Mouse (Mus musculus): Measurements from ENCODE around the gene Wsb2. TPM values are rescaled to one million over a fixed set of nuclear protein-coding genes. Genes with fewer than 3 reads are reported as not detected.
"Not testable (repeated sequence)": the region's sequence is repeated elsewhere in the genome, so short reads cannot be mapped to it uniquely, and the experiment has no call there.

Wsb2 gene
- polyA plus RNA-seq, 1 experiment from 2014 or later = 213 TPM

- Histone ChIP-seq H3K27me3 (no peaks in the 10 kb centered on the region), H3K4me2 (replicated peaks) (no peak overlapping the region), H3K4me1 (no peaks in the 10 kb centered on the region), H3K27ac (replicated peaks) (no peak overlapping the region), H3K9ac (replicated peaks) (no peak overlapping the region), H3K36me3 (no peaks in the 10 kb centered on the region), H3K4me3 (no peak overlapping the region), H3K9me3 (no peaks in the 10 kb centered on the region)
- ATAC-seq (replicated peaks) = no peak
- WGBS = 89% methylated on average over 6 of the region's 6 CpGs
Observed at GRCm38 (mm10) chr5:117341896-117342295, 15.2 kb upstream of the Wsb2 start.

GRCm38 (mm10) chr5:117344496-117344895, 12.6 kb upstream of the Wsb2 start:
- H3K27ac ChIP-seq (replicated peaks); H3K36me3 ChIP-seq; ATAC-seq (replicated peaks); H3K9ac ChIP-seq (replicated peaks); H3K4me2 ChIP-seq (replicated peaks); H3K4me3 ChIP-seq; H3K9me3 ChIP-seq; H3K27me3 ChIP-seq; H3K4me1 ChIP-seq: not testable (repeated sequence)
- 89% methylated on average over 5 of the region's 5 CpGs for WGBS

GRCm38 (mm10) chr5:117345432-117345976, 11.6 kb upstream of the Wsb2 start:
- H3K9me3 ChIP-seq = no peaks in the 10 kb centered on the region
- no peak for ATAC-seq (replicated peaks)
- WGBS = 80% methylated on average over 5 of the region's 5 CpGs
- H3K4me3 ChIP-seq = no peak overlapping the region
- H3K4me1 ChIP-seq = no peaks in the 10 kb centered on the region
- no peaks in the 10 kb centered on the region for H3K27me3 ChIP-seq
- no peak overlapping the region for H3K4me2 ChIP-seq (replicated peaks)
- no peak overlapping the region for H3K9ac ChIP-seq (replicated peaks)
- H3K27ac ChIP-seq (replicated peaks) = no peak overlapping the region
- H3K36me3 ChIP-seq = no peaks in the 10 kb centered on the region

GRCm38 (mm10) chr5:117346281-117346680, 10.8 kb upstream of the Wsb2 start:
- H3K27me3 ChIP-seq = no peaks in the 10 kb centered on the region
- H3K4me1 ChIP-seq = no peaks in the 10 kb centered on the region
- WGBS = 71% methylated on average over 3 of the region's 3 CpGs

GRCm38 (mm10) chr5:117347011-117347410, 10.1 kb upstream of the Wsb2 start:
- no peaks in the 10 kb centered on the region for H3K4me1 ChIP-seq
- H3K27me3 ChIP-seq = no peaks in the 10 kb centered on the region
- ATAC-seq (replicated peaks) = no peak
- 86% methylated on average over 5 of the region's 5 CpGs for WGBS
- no peak overlapping the region for H3K4me2 ChIP-seq (replicated peaks)
- H3K36me3 ChIP-seq = no peaks in the 10 kb centered on the region
- no peaks in the 10 kb centered on the region for H3K9me3 ChIP-seq
- no peak overlapping the region for H3K9ac ChIP-seq (replicated peaks)
- no peak overlapping the region for H3K4me3 ChIP-seq
- H3K27ac ChIP-seq (replicated peaks) = no peak overlapping the region

More at GRCm38 (mm10) chr5:117346281-117346680, 10.8 kb upstream of the Wsb2 start:
- Histone ChIP-seq H3K9me3 (no peaks in the 10 kb centered on the region), H3K36me3 (no peaks in the 10 kb centered on the region), H3K27ac (replicated peaks) (no peak overlapping the region), H3K4me3 (no peak overlapping the region), H3K4me2 (replicated peaks) (no peak overlapping the region), H3K9ac (replicated peaks) (no peak overlapping the region)
- no peak for ATAC-seq (replicated peaks)

- H3K27ac ChIP-seq (replicated peaks) = no peak overlapping the region
- no peak for ATAC-seq (replicated peaks)
- no peaks in the 10 kb centered on the region for H3K9me3 ChIP-seq
- H3K4me1 ChIP-seq = no peaks in the 10 kb centered on the region
- H3K9ac ChIP-seq (replicated peaks) = no peak overlapping the region
- H3K4me3 ChIP-seq = no peak overlapping the region
- H3K27me3 ChIP-seq = no peaks in the 10 kb centered on the region
- no peak overlapping the region for H3K4me2 ChIP-seq (replicated peaks)
- 93% methylated on average over 2 of the region's 2 CpGs for WGBS
- H3K36me3 ChIP-seq = no peaks in the 10 kb centered on the region
Observed at GRCm38 (mm10) chr5:117347838-117348237, 9.3 kb upstream of the Wsb2 start.

GRCm38 (mm10) chr5:117348279-117348678, 8.8 kb upstream of the Wsb2 start:
- Histone ChIP-seq H3K36me3 (no peaks in the 10 kb centered on the region), H3K4me1 (no peaks in the 10 kb centered on the region), H3K4me2 (replicated peaks) (no peak overlapping the region; the same call in 1 of the 2 replicates), H3K9me3 (no peaks in the 10 kb centered on the region), H3K27me3 (no peaks in the 10 kb centered on the region), H3K4me3 (no peak overlapping the region), H3K27ac (replicated peaks) (no peak overlapping the region), H3K9ac (replicated peaks) (no peak overlapping the region)
- WGBS = 21% methylated on average over 19 of the region's 19 CpGs
- no peak for ATAC-seq (replicated peaks)

GRCm38 (mm10) chr5:117354121-117354520, 3.0 kb upstream of the Wsb2 start:
- no peak overlapping the region for H3K27ac ChIP-seq (replicated peaks)
- no peak overlapping the region for H3K4me2 ChIP-seq (replicated peaks)
- ATAC-seq (replicated peaks) = no peak
- H3K4me3 ChIP-seq = no peak overlapping the region
- peaks cover 23% of the 10 kb centered on the region for H3K4me1 ChIP-seq
- 82% methylated on average over 8 of the region's 8 CpGs for WGBS
- no peak overlapping the region for H3K9ac ChIP-seq (replicated peaks)
- no peaks in the 10 kb centered on the region for H3K36me3 ChIP-seq
- no peaks in the 10 kb centered on the region for H3K9me3 ChIP-seq
- H3K27me3 ChIP-seq = no peaks in the 10 kb centered on the region

GRCm38 (mm10) chr5:117355648-117356303, 1.3 kb upstream of the Wsb2 start:
- H3K4me1 ChIP-seq = peaks cover 39% of the 10 kb centered on the region
- no peaks in the 10 kb centered on the region for H3K9me3 ChIP-seq
- ATAC-seq (replicated peaks) = no peak
- H3K27me3 ChIP-seq = no peaks in the 10 kb centered on the region
- no peaks in the 10 kb centered on the region for H3K36me3 ChIP-seq
- H3K27ac ChIP-seq (replicated peaks) = 0 out of 2 replicates have a peak overlapping the region, but pooled peaks have one; percentile 85
- WGBS = 54% methylated on average over 14 of the region's 14 CpGs
- 0 out of 2 replicates have a peak overlapping the region, but pooled peaks have one; percentile 79 for H3K4me3 ChIP-seq
- no peak overlapping the region for H3K9ac ChIP-seq (replicated peaks)
- H3K4me2 ChIP-seq (replicated peaks) = peak overlapping the region; percentile 81

GRCm38 (mm10) chr5:117356365-117357128, 557 bp upstream of the Wsb2 start:
- peaks cover 44% of the 10 kb centered on the region for H3K4me1 ChIP-seq
- H3K9ac ChIP-seq (replicated peaks) = peak overlapping the region; percentile 87
- H3K36me3 ChIP-seq = no peaks in the 10 kb centered on the region
- no peaks in the 10 kb centered on the region for H3K9me3 ChIP-seq
- no peaks in the 10 kb centered on the region for H3K27me3 ChIP-seq
- ATAC-seq (replicated peaks) = peak; percentile 69
- peak overlapping the region; percentile 79 for H3K4me3 ChIP-seq
- peak overlapping the region; percentile 85 for H3K27ac ChIP-seq (replicated peaks)
- under 1% methylated on average over 21 of the region's 24 CpGs for WGBS
- H3K4me2 ChIP-seq (replicated peaks) = peak overlapping the region; percentile 81

- H3K36me3 ChIP-seq = no peaks in the 10 kb centered on the region
- no peaks in the 10 kb centered on the region for H3K27me3 ChIP-seq
- H3K4me1 ChIP-seq = peaks cover 44% of the 10 kb centered on the region
- H3K27ac ChIP-seq (replicated peaks) = peak overlapping the region; percentile 85
- peak overlapping the region; percentile 87 for H3K9ac ChIP-seq (replicated peaks)
- under 1% methylated on average over 45 of the region's 49 CpGs for WGBS
- H3K4me3 ChIP-seq = peak overlapping the region; percentile 79
- peak; percentile 49 for ATAC-seq (replicated peaks)
- H3K4me2 ChIP-seq (replicated peaks) = peak overlapping the region; percentile 81
- no peaks in the 10 kb centered on the region for H3K9me3 ChIP-seq
Observed at GRCm38 (mm10) chr5:117357478-117358247, 559 bp downstream of the Wsb2 start.

GRCm38 (mm10) chr5:117358248-117358630, 1.1 kb downstream of the Wsb2 start:
- Histone ChIP-seq H3K27me3 (no peaks in the 10 kb centered on the region), H3K36me3 (no peaks in the 10 kb centered on the region), H3K27ac (replicated peaks) (peak overlapping the region; percentile 85), H3K4me2 (replicated peaks) (peak overlapping the region; percentile 81), H3K4me1 (peaks cover 44% of the 10 kb centered on the region), H3K9me3 (no peaks in the 10 kb centered on the region), H3K9ac (replicated peaks) (peak overlapping the region; percentile 87), H3K4me3 (peak overlapping the region; percentile 79)
- 4% methylated on average over 6 of the region's 6 CpGs for WGBS
- no peak for ATAC-seq (replicated peaks)
